Comparison of ENCODE assay signal across 9 mouse cellular contexts in genomic region chr7:54835372-54835851, GRCm38 (mm10). TPM values are rescaled to one million over a fixed set of nuclear protein-coding genes. Genes with fewer than 3 reads are reported as not detected.
DNase-seq lines count a peak whose midpoint lies in the region; ATAC-seq lines count a peak whose summit lies in the region.
"Had no signal": no experiment of that assay in that cellular context is flagged by ENCODE, and none has a peak within 500 bp of the region (broad histone marks: within the 10 kb centered on the region; RNA-seq: fewer than 3 reads in every experiment).

Luzp2 (plus strand) TSS chr7:54835498.

- peak within 1 kb of the TSS; percentile 76 for H3K4me3 ChIP-seq in megakaryocyte, embryonic 14.5 days (replicated peaks)
- peak within 1 kb of the TSS; percentile 55 for H3K4me3 ChIP-seq in neural tube, embryonic 15.5 days (replicated peaks)

- H3K4me1 ChIP-seq in megakaryocyte, embryonic 14.5 days, result no peaks in the 10 kb centered on the region; the same call in 1 of the 2 replicates
- H3K4me1 ChIP-seq in neural tube, embryonic 15.5 days, result peaks cover 7% of the 10 kb centered on the region; the same call in 1 of the 2 replicates

- ATAC-seq in megakaryocyte, adult 5-6 weeks (ENCODE audit: poor library complexity, severe bottlenecking), result no peak
- ATAC-seq in neural tube, embryonic 15.5 days (ENCODE audit: low FRiP score), result peak; percentile 89

- WGBS in neural tube, embryonic 15.5 days, result 0% methylated on average over 22 of the region's 22 CpGs

- H3K36me3 ChIP-seq in megakaryocyte, embryonic 14.5 days (replicated peaks; ENCODE audit: low read length), result no peaks in the 10 kb centered on the region
- no peaks in the 10 kb centered on the region for H3K36me3 ChIP-seq in neural tube, embryonic 15.5 days

- intact Hi-C loops in left cerebral cortex, postnatal 25 days (cut with DNase I), result loop anchor here (5.0 kb wide), 1 partner anchor 103 kb away; no protein-coding TSS in a partner anchor

- peak within 1 kb of the TSS; percentile 69 for H3K9ac ChIP-seq in neural tube, embryonic 15.5 days (replicated peaks)

- peak within 1 kb of the TSS; percentile 75 for H3K4me2 ChIP-seq in neural tube, embryonic 15.5 days

- DNase-seq in cerebellum, postnatal 4 days (ENCODE audit: low spot score in 2 of 2), result peak; percentile 19 to 65
- peak; percentile 30 to 32 for DNase-seq in frontal cortex, postnatal 25 days (ENCODE audit: low spot score in 2 of 2)
- peak in 1 of 2 experiments; percentile 47 for DNase-seq in left cerebral cortex, postnatal 25 days (ENCODE audit: low spot score in 2 of 2)
- no peak for DNase-seq in spleen, adult 12 weeks (ENCODE audit: low spot score)
- no peak for DNase-seq in urinary bladder, adult 2 months (ENCODE audit: low spot score)

- H3K27me3 ChIP-seq in megakaryocyte, embryonic 14.5 days (replicated peaks), result peaks cover 9% of the 10 kb centered on the region
- H3K27me3 ChIP-seq in neural tube, embryonic 15.5 days (replicated peaks), result no peaks in the 10 kb centered on the region

- H3K27ac ChIP-seq in neural tube, embryonic 15.5 days (replicated peaks), result peak within 1 kb of the TSS; percentile 85

- H3K9me3 ChIP-seq in megakaryocyte, embryonic 14.5 days, result 0 out of 2 replicates have a peak, but pooled peaks cover 6% of the 10 kb centered on the region
- no peaks in the 10 kb centered on the region for H3K9me3 ChIP-seq in neural tube, embryonic 15.5 days (replicated peaks)

RNA-seq across cellular contexts. Expression of gene Luzp2, which starts in this region (rescaled TPM):
- polyA plus RNA-seq in megakaryocyte, embryonic 14.5 days (2012; ENCODE audit: insufficient read depth, low replicate concordance), result not detected in 2 replicates
- not detected in 2 replicates for total RNA-seq in megakaryocyte, adult 5-6 weeks (2015)
- total RNA-seq in megakaryocyte, adult 5-6 weeks (2017), result 0.07 TPM in 1 of 2 replicates, not detected in the other
- 100 to 1,000 TPM; 101 to 104 TPM for total RNA-seq in left cerebral cortex, postnatal 25 days (2021)
- 27.1 and 32.8 TPM in 2 replicates for polyA plus RNA-seq in neural tube, embryonic 15.5 days (2015; fragmentation: Nextera tagmentation; extraction: Ambion mirVana)
- polyA plus RNA-seq in urinary bladder, adult 2 months (2012; rRNA removed), result 0.22 and 0.32 TPM in 2 replicates
- total RNA-seq: neutrophil, adult 5-6 weeks had no signal

Comparison
In these comparisons a context has a peak if more than half of its experiments do, and no peak if none do; other contexts are left out.
1. RNA of gene Luzp2 (total RNA-seq): 101 to 104 TPM in left cerebral cortex, postnatal 25 days; 0.07 TPM in megakaryocyte, adult 5-6 weeks; every median in the first group is over 10 times any median in the second.
2. RNA of gene Luzp2 (polyA plus RNA-seq): 27.1 to 32.8 TPM in neural tube, embryonic 15.5 days; 0.22 to 0.32 TPM in urinary bladder, adult 2 months and not detected in megakaryocyte, embryonic 14.5 days; every median in the first group is over 10 times any median in the second.
3. DNase-seq: peak in cerebellum, postnatal 4 days (2 of 2) and frontal cortex, postnatal 25 days (2 of 2); none in spleen, adult 12 weeks (single experiment) and urinary bladder, adult 2 months (single experiment).